Mouse (Mus musculus) ovary, postnatal 10 days (tissue): ENCODE measurements around the gene Rtf2.

ENCODE experiments used
- DNase-seq: peaks from one replicate; pipeline ENCODE4 v3.0.0; 2022; ENCODE audit warnings: low spot score

Rtf2 gene

DNA sequence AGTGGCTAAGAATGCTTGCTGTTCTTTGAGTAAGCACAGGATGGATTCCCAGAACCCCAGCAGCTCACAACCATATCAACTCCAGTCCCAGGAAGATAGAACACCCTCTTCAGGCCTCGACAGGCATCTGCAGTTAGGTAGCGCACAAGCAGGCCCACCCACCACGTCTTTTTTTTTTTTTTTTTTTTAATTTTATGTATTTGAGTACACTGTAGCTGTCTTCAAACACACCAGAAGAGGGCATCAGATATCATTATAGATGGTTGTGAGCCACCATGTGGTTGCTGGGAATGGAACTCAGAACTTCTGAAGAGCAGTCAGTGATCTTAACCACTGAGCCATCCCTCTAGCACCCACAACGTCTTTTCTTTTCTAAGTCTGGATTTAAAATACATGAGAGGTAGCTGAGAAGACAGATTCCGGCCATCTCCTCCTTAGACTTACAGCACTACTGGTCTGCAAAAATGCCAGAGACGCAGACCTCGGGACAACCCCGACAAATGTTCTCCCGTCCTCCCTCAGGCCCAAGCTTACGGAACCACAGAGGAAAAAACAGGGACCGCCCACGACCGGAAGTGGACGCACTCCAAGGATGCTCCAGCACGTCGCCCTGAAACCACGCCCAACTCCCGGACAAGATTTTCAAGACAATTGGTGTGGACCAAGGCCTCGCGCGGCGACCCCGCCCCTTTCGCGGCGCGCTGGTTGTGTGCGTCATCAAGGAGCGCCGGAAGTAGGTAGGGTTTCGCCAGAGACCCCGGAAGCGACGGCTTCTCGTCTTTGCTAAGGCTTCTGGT lies at the start of gene Rtf2:
TSS of gene Rtf2 (plus strand) at position 714 of the 797 bp plus-strand sequence.
- DNase-seq = peak; percentile 98

GRCm38 (mm10) chr2:172392041-172392521 lies 48.3 kb upstream of the Rtf2 start:
- no peak for DNase-seq

GRCm38 (mm10) chr2:172393391-172394051 lies 46.8 kb upstream of the Rtf2 start, which contains the start of gene Cass4:
TSS of gene Cass4 (plus strand) at chr2:172393794.
- DNase-seq = no peak

GRCm38 (mm10) chr2:172394052-172394392 lies 46.3 kb upstream of the Rtf2 start:
- DNase-seq = no peak

DNA sequence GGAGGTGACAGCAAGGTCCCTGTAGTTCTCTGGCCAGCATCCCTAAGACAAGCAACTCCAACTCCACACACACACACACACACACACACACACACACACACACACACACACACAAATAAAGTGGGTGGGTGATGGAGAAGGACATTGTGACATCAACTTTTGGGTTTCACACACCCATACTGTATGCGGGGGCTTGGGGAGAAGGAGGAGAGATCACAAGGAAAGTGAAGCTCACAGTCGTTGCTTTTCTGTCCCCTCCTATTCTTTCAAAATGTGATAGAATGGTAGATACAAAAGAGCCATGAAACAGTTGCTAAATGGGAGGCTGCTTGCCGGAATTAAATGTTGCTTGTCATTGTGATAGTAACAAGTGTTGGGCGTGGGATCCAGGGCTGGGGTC lies 45.7 kb upstream of the Rtf2 start:
- DNase-seq = no peak

GRCm38 (mm10) chr2:172395961-172396360 lies 44.4 kb upstream of the Rtf2 start:
- no peak for DNase-seq

GRCm38 (mm10) chr2:172399901-172400300 lies 40.5 kb upstream of the Rtf2 start:
- no peak for DNase-seq

- DNase-seq = no peak
Measured at GRCm38 (mm10) chr2:172401116-172401825, 39.1 kb upstream of the Rtf2 start.

DNA sequence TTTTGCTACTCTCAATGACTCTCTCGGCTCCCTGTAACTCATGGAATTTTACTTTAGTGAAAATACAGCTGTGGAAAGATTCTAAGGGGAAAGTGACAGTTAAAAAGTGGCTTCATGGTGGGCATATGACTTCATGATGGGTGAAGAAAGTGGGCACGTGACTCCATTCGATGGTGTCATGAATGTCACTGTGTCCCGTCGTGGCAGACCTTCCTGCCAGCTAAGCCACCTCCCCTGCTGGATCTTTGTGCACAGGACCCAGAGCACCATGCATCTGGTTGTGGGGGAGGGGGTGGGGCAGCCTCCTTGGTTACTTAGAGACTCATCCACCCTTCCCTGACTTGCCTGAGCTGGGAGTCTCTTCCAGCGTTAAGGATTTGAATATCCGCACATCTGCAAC lies 36.1 kb upstream of the Rtf2 start:
- DNase-seq = no peak

GRCm38 (mm10) chr2:172405011-172405410 lies 35.3 kb upstream of the Rtf2 start:
- no peak for DNase-seq

GRCm38 (mm10) chr2:172406173-172406572 lies 34.2 kb upstream of the Rtf2 start:
- DNase-seq = no peak

- no peak for DNase-seq
Measured at GRCm38 (mm10) chr2:172407499-172407898, 32.9 kb upstream of the Rtf2 start.

DNA sequence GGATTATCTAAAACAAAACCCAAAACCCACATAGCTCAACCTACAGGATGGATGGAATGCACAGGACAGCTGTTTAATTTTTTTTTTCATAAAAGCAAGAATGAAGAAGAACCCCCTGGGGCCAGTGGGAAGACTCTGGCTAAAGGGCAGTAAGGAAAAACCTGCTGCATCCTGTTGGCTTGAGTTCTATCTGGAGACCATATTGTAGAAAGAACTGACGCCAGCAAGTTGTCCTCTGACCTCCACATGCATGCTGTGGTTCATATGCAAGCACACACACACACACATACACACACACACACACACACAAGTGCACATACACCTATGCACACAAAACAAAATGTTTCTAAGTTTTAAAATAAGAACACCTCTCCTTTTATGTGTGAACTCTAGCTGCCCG lies 29.7 kb upstream of the Rtf2 start:
- no peak for DNase-seq

DNA sequence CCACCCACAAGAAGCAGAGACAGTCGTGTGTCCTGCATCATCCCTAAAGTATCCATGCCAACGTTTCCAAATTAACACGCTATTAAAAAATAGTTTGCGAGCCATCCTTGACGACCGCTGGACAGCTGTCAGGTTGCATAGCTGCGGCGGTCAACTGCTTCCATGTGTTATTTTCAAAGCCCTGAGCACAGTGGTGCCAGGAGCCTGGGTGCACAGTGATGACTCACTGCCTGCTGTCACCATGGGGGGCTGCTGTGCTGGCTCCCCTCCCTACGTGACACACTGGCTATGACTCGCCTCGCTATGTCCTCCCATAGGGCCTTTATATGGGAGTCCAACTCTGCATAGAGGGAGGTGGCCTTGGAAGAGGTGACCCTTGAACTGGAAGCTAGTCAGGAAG lies 29.3 kb upstream of the Rtf2 start:
- no peak for DNase-seq

DNA sequence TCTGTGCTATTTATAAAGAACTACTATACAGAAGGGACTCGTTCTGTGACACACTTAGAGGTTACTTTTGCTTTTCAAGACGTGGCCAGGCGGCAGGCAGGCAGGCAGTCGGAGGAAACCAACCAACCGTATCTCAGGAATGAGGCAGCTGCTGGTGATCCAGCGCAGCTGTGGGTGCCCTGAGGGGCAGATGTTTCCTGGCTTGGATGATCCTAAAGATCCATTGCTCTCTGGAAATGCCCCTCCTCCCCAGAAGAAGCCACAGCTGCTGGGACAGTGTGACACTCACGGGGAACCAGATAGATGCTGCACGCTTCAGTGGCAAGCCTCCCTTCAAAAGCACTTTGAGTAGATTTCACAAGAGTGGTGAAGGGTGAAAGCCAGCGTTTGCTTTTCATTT lies 27.9 kb upstream of the Rtf2 start:
- DNase-seq = no peak

DNA sequence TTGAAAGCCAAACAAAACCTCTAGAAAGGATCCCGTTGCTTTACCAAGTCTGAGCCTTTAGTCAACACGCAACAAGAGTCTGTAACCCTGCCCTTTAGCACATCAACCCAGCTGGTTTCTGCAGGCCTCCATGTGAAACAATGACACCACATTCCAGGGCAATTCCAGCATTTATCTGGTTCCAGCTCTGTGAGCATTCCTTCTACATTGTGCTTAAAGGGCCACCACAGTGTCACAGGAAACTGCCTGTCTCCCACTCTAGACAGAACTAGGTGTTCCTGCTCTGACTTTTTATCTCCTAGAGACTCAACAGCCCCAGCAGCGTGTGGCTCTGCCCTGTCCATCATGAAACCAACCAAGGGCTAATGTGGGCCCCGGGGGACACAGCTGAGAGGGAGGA lies 27.1 kb upstream of the Rtf2 start:
- DNase-seq = no peak

DNA sequence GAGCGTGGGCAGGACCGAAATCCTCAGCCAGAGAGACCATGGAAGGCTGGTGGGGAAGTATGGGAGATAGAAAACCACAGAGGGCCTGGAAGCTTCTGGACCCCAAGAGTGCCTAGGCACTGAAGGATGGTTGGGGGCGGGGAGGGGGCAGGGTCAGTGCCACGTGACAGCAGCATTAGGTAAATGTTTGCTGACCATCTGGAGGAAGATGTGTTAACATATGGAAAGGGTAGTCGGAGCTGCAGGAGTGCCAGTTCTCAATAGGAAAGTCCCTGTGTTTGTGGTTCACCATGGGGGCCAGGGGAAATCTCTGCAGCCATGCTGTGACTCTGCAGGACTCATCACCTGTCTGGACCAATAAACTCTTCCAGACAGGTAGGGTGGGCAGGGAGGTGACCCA lies 26.5 kb upstream of the Rtf2 start:
- DNase-seq = no peak

DNA sequence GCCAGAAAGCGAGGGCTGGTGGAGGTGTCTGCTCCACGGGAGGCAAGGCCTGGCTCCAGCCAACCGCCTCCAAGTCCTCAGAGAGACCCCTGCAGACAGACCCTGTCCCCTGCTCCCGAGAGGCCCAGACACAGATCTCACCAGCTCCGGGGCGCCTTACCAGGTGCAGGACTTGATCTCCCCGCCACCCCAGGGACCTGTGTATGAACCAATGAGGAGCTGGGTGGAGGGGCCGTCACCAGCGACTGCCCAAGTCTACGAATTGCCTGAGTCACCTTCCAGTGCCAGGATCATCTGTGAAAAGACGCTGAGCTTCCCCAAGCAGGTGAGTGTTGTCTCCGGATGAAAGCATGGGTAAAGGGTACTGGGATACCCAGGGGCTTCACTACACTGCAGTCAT lies 24.1 kb upstream of the Rtf2 start:
- DNase-seq = no peak

DNA sequence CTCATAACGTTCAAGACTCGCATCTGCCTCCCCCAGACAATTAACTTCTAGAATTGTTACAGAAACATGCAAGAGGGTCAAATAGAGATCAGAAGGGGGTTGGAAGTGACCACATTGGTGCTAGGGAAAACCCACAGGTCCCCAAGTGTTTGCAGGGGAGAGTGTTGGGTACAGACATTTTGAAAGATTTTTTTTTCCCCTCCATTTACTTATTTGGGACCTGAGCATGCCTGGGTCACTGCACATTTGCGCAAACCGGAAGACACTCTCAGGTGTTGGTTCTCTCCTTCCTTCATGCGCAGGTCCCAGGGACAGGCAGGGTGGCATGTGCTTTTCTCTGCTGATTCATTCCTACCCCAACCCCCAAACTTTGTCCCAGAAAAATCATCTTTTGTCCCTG lies 23.5 kb upstream of the Rtf2 start:
- DNase-seq = no peak

GRCm38 (mm10) chr2:172418208-172418607 lies 22.1 kb upstream of the Rtf2 start:
- no peak for DNase-seq

GRCm38 (mm10) chr2:172430609-172431008 lies 9.7 kb upstream of the Rtf2 start:
- no peak for DNase-seq

DNA sequence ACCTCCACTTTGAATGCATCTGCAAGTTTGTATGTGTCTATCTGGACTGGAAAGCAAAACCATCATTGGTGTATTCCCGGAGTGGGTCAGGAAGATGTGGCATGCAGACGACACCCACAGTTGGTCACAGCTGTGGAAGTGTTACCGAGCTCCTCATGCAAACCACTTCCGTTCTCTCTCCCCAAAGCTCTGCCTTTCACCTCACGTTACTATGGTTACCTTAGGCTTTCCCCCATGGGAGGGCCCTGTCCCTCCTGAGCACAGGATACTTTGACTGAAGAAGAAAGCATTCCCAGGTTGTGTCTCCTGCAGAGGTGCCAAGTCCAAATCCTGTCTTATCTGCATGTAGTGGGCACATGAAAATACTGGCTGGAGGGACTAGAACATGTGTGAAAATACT lies 6.6 kb upstream of the Rtf2 start:
- DNase-seq = no peak

GRCm38 (mm10) chr2:172437371-172437952 lies 2.9 kb upstream of the Rtf2 start:
- no peak for DNase-seq
